Mouse (Mus musculus): ENCODE data around the gene Notch3. TPM values are rescaled to one million over a fixed set of nuclear protein-coding genes. Genes with fewer than 3 reads are reported as not detected.

Notch3 gene
- polyA plus RNA-seq (2014; fragmentation: Illumina TruSeq; extraction: RNeasy Lipid Tissue Mini Kit (QIAGEN cat#74804); ENCODE audit: insufficient read depth, low read depth, low replicate concordance): 11.6 TPM

DNA sequence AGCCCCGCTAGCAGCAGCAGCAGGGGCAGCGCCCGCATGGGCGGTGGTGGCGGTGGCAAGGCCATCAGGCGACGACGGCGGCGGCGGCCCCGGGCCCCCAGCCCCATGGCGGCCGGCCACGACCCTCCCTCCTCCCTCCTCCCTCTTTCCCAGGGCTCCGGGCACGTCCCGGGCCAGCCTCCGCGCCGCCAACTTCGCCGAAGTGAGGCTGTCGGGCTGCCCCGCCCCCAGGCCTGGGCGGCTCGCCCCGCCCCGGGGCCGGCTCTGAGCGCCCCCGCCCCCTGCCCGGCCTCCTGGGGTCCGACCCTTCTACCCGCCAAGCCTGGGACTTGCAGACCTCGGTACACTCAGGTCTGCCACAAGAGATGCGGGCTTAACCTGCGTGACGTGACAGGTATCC, at the start of gene Notch3:
Notch3 (minus strand) TSS at position 166 of the 400 bp plus-strand sequence.

GRCm38 (mm10) chr17:32188863-32189636, 22.4 kb upstream of the Notch3 start, which contains the start of gene Ephx3:
Gene Ephx3, minus strand, starts transcription at chr17:32189549.

Other genes with a start within 250 kb of the Notch3 start
- gene Rrp1b, start 130.8 kb downstream of the Notch3 start, polyA plus RNA-seq (2014; fragmentation: Illumina TruSeq; extraction: RNeasy Lipid Tissue Mini Kit (QIAGEN cat#74804); ENCODE audit: insufficient read depth, low read depth, low replicate concordance): 5.6 TPM
- gene Hsf2bp, start 130.5 kb downstream of the Notch3 start, polyA plus RNA-seq (2014; fragmentation: Illumina TruSeq; extraction: RNeasy Lipid Tissue Mini Kit (QIAGEN cat#74804); ENCODE audit: insufficient read depth, low read depth, low replicate concordance): 0.69 TPM
- 1.3 TPM for gene Ephx3, start 22.7 kb upstream of the Notch3 start, polyA plus RNA-seq (2014; fragmentation: Illumina TruSeq; extraction: RNeasy Lipid Tissue Mini Kit (QIAGEN cat#74804); ENCODE audit: insufficient read depth, low read depth, low replicate concordance)
- 17.4 TPM for gene Brd4, start 117.9 kb upstream of the Notch3 start, polyA plus RNA-seq (2014; fragmentation: Illumina TruSeq; extraction: RNeasy Lipid Tissue Mini Kit (QIAGEN cat#74804); ENCODE audit: insufficient read depth, low read depth, low replicate concordance)
- gene Akap8, start 154.4 kb upstream of the Notch3 start, polyA plus RNA-seq (2014; fragmentation: Illumina TruSeq; extraction: RNeasy Lipid Tissue Mini Kit (QIAGEN cat#74804); ENCODE audit: insufficient read depth, low read depth, low replicate concordance): 26.5 TPM
- 52.8 TPM for gene Akap8l, start 183.8 kb upstream of the Notch3 start, polyA plus RNA-seq (2014; fragmentation: Illumina TruSeq; extraction: RNeasy Lipid Tissue Mini Kit (QIAGEN cat#74804); ENCODE audit: insufficient read depth, low read depth, low replicate concordance)
- gene Wiz, start 222.6 kb upstream of the Notch3 start, polyA plus RNA-seq (2014; fragmentation: Illumina TruSeq; extraction: RNeasy Lipid Tissue Mini Kit (QIAGEN cat#74804); ENCODE audit: insufficient read depth, low read depth, low replicate concordance): 9.2 TPM
- 6.9 TPM for gene Rasal3, start 236.7 kb upstream of the Notch3 start, polyA plus RNA-seq (2014; fragmentation: Illumina TruSeq; extraction: RNeasy Lipid Tissue Mini Kit (QIAGEN cat#74804); ENCODE audit: insufficient read depth, low read depth, low replicate concordance)